Mouse (Mus musculus) stomach, embryonic 14.5 days (tissue): ENCODE measurements at regions not wholly inside any gene's neighbourhood (a gene's known extent, or its start where the extent isn't known, plus 50 kb on each side); places are given as distances from the start of the nearest gene placed in this dataset.

Experiments
- ATAC-seq: fragments of 200-750 bp; cut with Nextera tagmentation; 2 replicates; pipeline ENCODE4 v1.8.0; 2017; ENCODE audit warnings: low read depth, moderate TSS enrichment; ENCODE audit not compliant: insufficient number of reproducible peaks, insufficient read depth, low FRiP score
- H3K27ac ChIP-seq: fragments of 300-500 bp; sonication (generic); 2 replicates; pipeline ENCODE4 v1.5.1; 2014; ENCODE audit warnings: mild to moderate bottlenecking, low read length, moderate library complexity, mixed read lengths
- H3K27me3 ChIP-seq: fragments of 300-500 bp; sonication (generic); 2 replicates; pipeline ENCODE4 v1.6.1; 2014; ENCODE audit warnings: low read length, control low read depth, mixed read lengths; ENCODE audit not compliant: control insufficient read depth, insufficient read depth
- H3K36me3 ChIP-seq: fragments of 300-500 bp; sonication (generic); 2 replicates; pipeline ENCODE4 v1.6.1; 2014; ENCODE audit warnings: mild to moderate bottlenecking, control low read depth, low read length, moderate library complexity, mixed read lengths; ENCODE audit not compliant: control insufficient read depth, insufficient read depth
- H3K4me1 ChIP-seq: fragments of 300-500 bp; sonication (generic); 2 replicates; pipeline ENCODE4 v1.6.1; 2014; ENCODE audit warnings: low read length, control low read depth, mixed read lengths; ENCODE audit not compliant: control insufficient read depth, insufficient read depth
- H3K4me2 ChIP-seq: fragments of 300-500 bp; sonication (generic); replicated peaks from 2 replicates; pipeline ENCODE4 v1.6.1; 2014; ENCODE audit warnings: low read depth, low read length, control low read depth
- H3K4me3 ChIP-seq: fragments of 300-500 bp; sonication (generic); 2 replicates; pipeline ENCODE4 v1.5.1; 2014; ENCODE audit warnings: low read depth, low read length, control low read depth
- H3K9ac ChIP-seq: fragments of 300-500 bp; sonication (generic); replicated peaks from 2 replicates; pipeline ENCODE4 v1.6.1; 2014; ENCODE audit warnings: low read depth, mild to moderate bottlenecking, control low read depth, low read length, moderate library complexity, mixed read lengths
- H3K9me3 ChIP-seq: fragments of 300-500 bp; sonication (generic); 2 replicates; pipeline ENCODE4 v1.6.1; 2016; ENCODE audit warnings: low read depth, low read length, control low read depth; ENCODE audit not compliant: control insufficient read depth
- WGBS: fragments of 180-500 bp; shearing (Covaris S2); extraction: QIAGEN DNeasy Blood & Tissue Kit; methylation state at CpG from one replicate; pipeline ENCODE4 v1.1.7; 2014; 5-methylcytosine and 5-hydroxymethylcytosine counted together

- ATAC-seq: peak; percentile 50; the same call in 1 of the 2 replicates
- no peaks in the 10 kb centered on the region for H3K36me3 ChIP-seq
- peak overlapping the region; percentile 56; the same call in 1 of the 2 replicates for H3K27ac ChIP-seq
- no peak overlapping the region for H3K9ac ChIP-seq
- no peak overlapping the region for H3K4me2 ChIP-seq
- no peak overlapping the region for H3K4me3 ChIP-seq
- H3K4me1 ChIP-seq: no peaks in the 10 kb centered on the region
- no peaks in the 10 kb centered on the region for H3K27me3 ChIP-seq
- 31% methylated on average over 4 of the region's 4 CpGs for WGBS
- H3K9me3 ChIP-seq: no peaks in the 10 kb centered on the region
These were observed 109.5 kb upstream of the Nphp3 start for GRCm38 (mm10) chr9:103892827-103893226.

- H3K4me2 ChIP-seq: no peak overlapping the region
- no peaks in the 10 kb centered on the region for H3K9me3 ChIP-seq
- ATAC-seq: no peak
- no peak overlapping the region for H3K27ac ChIP-seq
- H3K4me3 ChIP-seq: no peak overlapping the region
- H3K4me1 ChIP-seq: no peaks in the 10 kb centered on the region
- H3K36me3 ChIP-seq: no peaks in the 10 kb centered on the region
- no peaks in the 10 kb centered on the region for H3K27me3 ChIP-seq
- H3K9ac ChIP-seq: no peak overlapping the region
- 96% methylated on average over 2 of the region's 2 CpGs for WGBS
These were observed 108.0 kb upstream of the Nphp3 start for GRCm38 (mm10) chr9:103894376-103894775.

GRCm38 (mm10) chr9:103899311-103899710, 103.0 kb upstream of the Nphp3 start:
- H3K9ac ChIP-seq: no peak overlapping the region
- H3K4me3 ChIP-seq: no peak overlapping the region
- H3K4me2 ChIP-seq: no peak overlapping the region
- no peak for ATAC-seq
- no peak overlapping the region for H3K27ac ChIP-seq
- H3K4me1 ChIP-seq: no peaks in the 10 kb centered on the region
- 50% methylated on average over 2 of the region's 2 CpGs for WGBS
- no peaks in the 10 kb centered on the region for H3K9me3 ChIP-seq
- H3K27me3 ChIP-seq: no peaks in the 10 kb centered on the region
- no peaks in the 10 kb centered on the region for H3K36me3 ChIP-seq

GRCm38 (mm10) chr9:103911347-103911746, 91.0 kb upstream of the Nphp3 start:
- H3K36me3 ChIP-seq: no peaks in the 10 kb centered on the region
- H3K9ac ChIP-seq: no peak overlapping the region
- no peak overlapping the region for H3K27ac ChIP-seq
- H3K27me3 ChIP-seq: no peaks in the 10 kb centered on the region
- WGBS: 68% methylated on average over 2 of the region's 2 CpGs
- H3K4me2 ChIP-seq: no peak overlapping the region
- no peaks in the 10 kb centered on the region for H3K4me1 ChIP-seq
- ATAC-seq: no peak
- no peak overlapping the region for H3K4me3 ChIP-seq
- no peaks in the 10 kb centered on the region for H3K9me3 ChIP-seq

GRCm38 (mm10) chr9:103915126-103915525, 87.2 kb upstream of the Nphp3 start:
- H3K27ac ChIP-seq: no peak overlapping the region
- no peaks in the 10 kb centered on the region for H3K36me3 ChIP-seq
- no peaks in the 10 kb centered on the region for H3K9me3 ChIP-seq
- H3K4me1 ChIP-seq: no peaks in the 10 kb centered on the region
- no peaks in the 10 kb centered on the region for H3K27me3 ChIP-seq
- no peak overlapping the region for H3K4me2 ChIP-seq
- WGBS: 80% methylated on average over 4 of the region's 4 CpGs
- H3K9ac ChIP-seq: no peak overlapping the region
- no peak overlapping the region for H3K4me3 ChIP-seq
- no peak for ATAC-seq

GRCm38 (mm10) chr9:103917771-103918170, 84.6 kb upstream of the Nphp3 start:
- no peaks in the 10 kb centered on the region for H3K36me3 ChIP-seq
- H3K4me1 ChIP-seq: no peaks in the 10 kb centered on the region
- H3K27ac ChIP-seq: no peak overlapping the region
- H3K9me3 ChIP-seq: no peaks in the 10 kb centered on the region
- no peak for ATAC-seq
- H3K27me3 ChIP-seq: no peaks in the 10 kb centered on the region
- no peak overlapping the region for H3K4me3 ChIP-seq
- 91% methylated on average over 6 of the region's 6 CpGs for WGBS
- H3K4me2 ChIP-seq: no peak overlapping the region
- no peak overlapping the region for H3K9ac ChIP-seq

GRCm38 (mm10) chr9:103922356-103922755, 80.0 kb upstream of the Nphp3 start:
- no peak for ATAC-seq
- WGBS: 91% methylated on average over 5 of the region's 5 CpGs

GRCm38 (mm10) chr9:103924641-103925040, 77.7 kb upstream of the Nphp3 start:
- H3K9ac ChIP-seq: no peak overlapping the region
- no peaks in the 10 kb centered on the region for H3K9me3 ChIP-seq
- H3K4me1 ChIP-seq: no peaks in the 10 kb centered on the region
- no peaks in the 10 kb centered on the region for H3K27me3 ChIP-seq
- no peak overlapping the region for H3K27ac ChIP-seq
- no peak for ATAC-seq
- no peak overlapping the region for H3K4me3 ChIP-seq
- WGBS: 71% methylated on average over 3 of the region's 3 CpGs
- H3K4me2 ChIP-seq: no peak overlapping the region
- H3K36me3 ChIP-seq: no peaks in the 10 kb centered on the region

More at GRCm38 (mm10) chr9:103922356-103922755, 80.0 kb upstream of the Nphp3 start:
- H3K9ac ChIP-seq: no peak overlapping the region
- no peaks in the 10 kb centered on the region for H3K27me3 ChIP-seq
- no peak overlapping the region for H3K4me2 ChIP-seq
- no peaks in the 10 kb centered on the region for H3K36me3 ChIP-seq
- no peaks in the 10 kb centered on the region for H3K4me1 ChIP-seq
- no peak overlapping the region for H3K4me3 ChIP-seq
- H3K9me3 ChIP-seq: no peaks in the 10 kb centered on the region
- no peak overlapping the region for H3K27ac ChIP-seq

GRCm38 (mm10) chr9:103925486-103925885, 76.9 kb upstream of the Nphp3 start:
- Histone ChIP-seq H3K36me3 (no peaks in the 10 kb centered on the region), H3K9ac (no peak overlapping the region), H3K27me3 (no peaks in the 10 kb centered on the region), H3K9me3 (no peaks in the 10 kb centered on the region), H3K27ac (no peak overlapping the region), H3K4me3 (no peak overlapping the region), H3K4me1 (no peaks in the 10 kb centered on the region), H3K4me2 (no peak overlapping the region)
- WGBS: 94% methylated on average over 2 of the region's 2 CpGs
- no peak for ATAC-seq
